Mouse (Mus musculus): ENCODE data around the gene 2810006K23Rik. TPM values are rescaled to one million over a fixed set of nuclear protein-coding genes. Genes with fewer than 3 reads are reported as not detected.

The 2810006K23Rik gene
- 22.9 and 25.5 TPM in 2 replicates for total RNA-seq (2017)

DNA sequence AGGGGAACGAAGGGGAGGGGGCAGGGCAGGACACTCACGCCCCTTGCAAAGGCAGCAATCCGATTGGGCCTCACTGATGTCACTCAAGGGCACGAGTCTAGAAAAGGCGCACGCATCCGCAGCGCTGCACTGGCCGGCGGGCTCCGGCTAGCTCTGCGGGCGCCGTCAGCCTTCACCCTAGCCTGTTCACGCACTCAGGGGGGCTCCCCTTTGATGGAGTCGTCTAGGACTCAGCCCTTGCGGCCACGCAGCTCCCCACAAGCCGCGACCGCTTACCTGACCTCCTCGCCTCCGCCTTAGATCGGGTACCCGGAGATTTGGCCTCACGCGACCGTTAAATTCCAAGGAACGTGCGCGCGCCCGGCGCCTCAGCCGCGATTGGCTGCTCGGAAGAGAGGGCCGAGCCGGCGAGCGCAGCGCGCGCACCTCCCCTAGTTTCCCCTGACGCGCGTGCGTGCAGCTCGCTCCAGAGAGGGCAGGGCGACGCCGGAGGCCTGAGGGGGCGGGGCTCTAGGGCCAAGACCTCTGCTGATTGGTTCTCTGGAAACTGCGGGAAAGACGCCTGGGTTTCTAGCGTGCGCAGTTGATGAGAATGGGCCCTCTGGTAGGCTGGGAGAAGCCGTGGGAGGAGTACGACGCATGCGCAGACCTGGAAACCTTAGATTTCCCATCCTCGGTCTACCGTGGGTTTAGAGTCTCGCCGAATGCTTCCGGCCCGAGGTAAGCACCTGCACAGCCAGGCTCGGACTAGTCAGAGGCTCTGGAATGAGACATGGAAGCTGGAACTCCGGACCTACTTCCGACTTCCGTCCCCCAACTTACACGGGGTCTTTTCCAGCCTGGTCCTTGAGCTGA is at the start of gene 2810006K23Rik, which contains the start of gene Mphosph9:
2810006K23Rik (plus strand) TSS at position 580 of the 855 bp plus-strand sequence.
Mphosph9 (minus strand) TSS at position 463 of the 855 bp plus-strand sequence.
- ATAC-seq (replicated peaks; ENCODE audit: low read depth, poor library complexity, severe bottlenecking) = peak; percentile 90

DNA sequence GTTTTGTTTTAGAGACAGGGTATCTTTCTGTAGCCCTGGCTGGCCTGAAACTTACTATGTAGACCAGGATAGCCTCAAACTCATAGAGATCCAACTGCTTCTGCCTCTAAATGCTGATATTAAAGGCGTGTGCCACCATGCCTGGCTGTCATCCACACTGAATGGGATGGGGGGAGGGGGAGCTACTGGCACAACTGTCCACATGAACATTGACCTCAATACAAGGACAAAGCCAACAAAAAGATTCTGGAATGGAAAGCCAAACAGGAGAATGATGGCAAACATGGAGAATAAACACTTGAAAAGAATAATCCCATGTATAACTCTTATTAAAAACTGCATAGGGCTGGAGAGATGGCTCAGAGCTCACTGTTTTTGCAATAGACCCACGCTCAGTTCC is 45.0 kb upstream of the 2810006K23Rik start:
- ATAC-seq (replicated peaks; ENCODE audit: low read depth, poor library complexity, severe bottlenecking) = no peak

DNA sequence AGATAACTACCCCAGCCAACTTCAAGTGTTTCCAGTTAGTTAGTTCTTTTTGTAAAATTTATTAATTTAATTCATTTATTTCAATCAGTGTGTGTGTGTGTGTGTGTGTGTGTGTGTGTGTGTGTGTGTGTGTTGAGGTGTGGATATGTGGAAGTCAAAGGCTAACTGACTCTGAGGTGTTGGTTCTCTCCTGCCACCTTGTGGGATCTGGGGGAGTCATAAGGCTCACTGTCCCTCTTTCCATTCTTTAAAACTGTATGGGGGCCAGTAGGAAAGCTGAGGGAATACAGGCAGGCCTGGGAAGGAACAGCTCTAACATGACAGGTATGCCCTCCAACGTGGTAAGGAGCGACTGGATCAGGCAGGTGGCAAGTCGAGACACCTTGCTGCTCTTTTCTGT is 43.6 kb upstream of the 2810006K23Rik start:
- no peak for ATAC-seq (replicated peaks; ENCODE audit: low read depth, poor library complexity, severe bottlenecking)

DNA sequence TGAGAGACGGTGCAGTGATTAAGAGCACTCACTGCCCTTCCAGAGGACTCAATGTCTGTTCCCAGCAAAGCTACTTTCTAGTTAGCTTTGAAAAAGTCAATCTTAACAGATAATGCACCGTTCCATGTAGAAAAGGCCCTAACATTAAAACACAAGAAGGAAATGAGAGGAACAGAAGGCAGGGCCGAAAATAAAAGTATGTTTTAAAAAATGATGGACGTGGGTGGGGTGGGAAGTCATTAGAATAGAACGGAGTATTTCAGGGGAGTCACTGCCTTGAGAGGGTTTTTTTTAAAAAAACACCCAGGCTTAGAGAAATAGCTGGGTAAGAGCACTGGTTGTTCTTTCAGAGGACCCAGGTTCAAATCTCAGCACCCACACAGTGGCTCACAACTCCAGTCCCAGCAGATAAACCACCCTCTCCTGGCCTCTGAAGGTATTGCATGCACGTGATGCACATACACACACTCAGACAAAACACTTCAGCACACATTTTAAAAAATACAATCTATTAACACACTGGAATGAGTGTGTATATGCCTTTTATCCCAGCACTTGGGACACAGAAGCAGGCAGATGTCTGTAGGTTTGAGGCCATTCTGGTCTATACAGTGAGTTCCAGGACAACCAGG is 40.2 kb upstream of the 2810006K23Rik start:
- no peak for ATAC-seq (replicated peaks; ENCODE audit: low read depth, poor library complexity, severe bottlenecking)

DNA sequence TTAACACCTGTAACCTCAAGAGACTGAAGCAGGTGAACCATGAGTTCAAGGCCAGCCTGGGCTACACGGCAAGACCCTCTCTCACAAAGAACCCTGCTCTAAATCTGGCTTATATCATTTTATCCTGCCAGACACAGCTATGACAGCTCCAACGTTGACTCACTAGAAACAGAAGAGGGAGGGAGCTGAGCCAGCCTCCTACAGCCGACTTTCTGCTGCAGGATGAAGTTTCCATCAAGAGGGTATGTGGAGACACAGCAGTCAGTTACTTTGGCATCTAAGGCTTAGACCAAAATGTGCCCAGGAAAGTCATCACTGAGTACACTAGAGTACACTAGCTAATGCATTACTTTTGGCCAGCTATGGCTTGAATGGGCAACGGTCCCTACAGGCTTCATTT is 37.7 kb upstream of the 2810006K23Rik start:
- ATAC-seq (replicated peaks; ENCODE audit: low read depth, poor library complexity, severe bottlenecking) = no peak

DNA sequence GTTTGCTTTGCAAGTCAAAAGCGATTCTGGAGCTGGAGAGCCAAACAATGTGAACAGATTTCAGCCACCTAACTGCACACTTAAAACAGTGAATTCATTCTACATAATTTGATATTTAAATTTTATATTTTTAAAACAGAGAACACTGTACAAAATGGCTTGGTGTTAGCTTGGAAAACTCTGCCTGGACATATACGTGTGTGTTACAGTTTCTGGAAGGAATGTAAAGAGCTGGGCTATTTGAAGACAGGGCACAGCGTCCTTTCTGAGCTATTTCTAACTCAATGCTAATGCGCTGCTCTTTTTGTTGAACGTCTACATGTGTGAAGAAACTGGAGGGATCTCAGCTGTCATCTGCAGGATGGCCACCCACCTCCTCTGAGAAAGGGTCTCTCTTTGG is 33.9 kb upstream of the 2810006K23Rik start:
- ATAC-seq (replicated peaks; ENCODE audit: low read depth, poor library complexity, severe bottlenecking) = no peak

DNA sequence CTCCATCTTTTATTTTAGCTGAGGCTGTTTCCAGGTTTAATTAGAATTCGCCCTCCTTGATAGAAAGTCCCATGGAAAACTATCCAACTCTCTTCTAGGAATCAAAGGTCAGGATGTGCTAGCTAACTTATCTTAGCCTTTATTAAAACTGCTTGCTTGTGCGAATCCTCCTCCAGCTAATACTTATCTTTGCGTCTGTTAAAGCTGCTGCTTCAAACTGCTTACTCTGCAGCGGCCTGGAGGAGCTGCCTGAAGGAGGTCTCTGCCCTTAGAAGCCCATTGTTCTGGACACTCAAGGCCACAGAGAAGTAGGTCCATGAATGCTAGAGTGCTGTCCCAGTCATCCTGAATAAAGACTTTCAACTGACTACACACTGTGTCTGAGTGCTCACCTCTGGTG is 31.4 kb upstream of the 2810006K23Rik start:
- no peak for ATAC-seq (replicated peaks; ENCODE audit: low read depth, poor library complexity, severe bottlenecking)

DNA sequence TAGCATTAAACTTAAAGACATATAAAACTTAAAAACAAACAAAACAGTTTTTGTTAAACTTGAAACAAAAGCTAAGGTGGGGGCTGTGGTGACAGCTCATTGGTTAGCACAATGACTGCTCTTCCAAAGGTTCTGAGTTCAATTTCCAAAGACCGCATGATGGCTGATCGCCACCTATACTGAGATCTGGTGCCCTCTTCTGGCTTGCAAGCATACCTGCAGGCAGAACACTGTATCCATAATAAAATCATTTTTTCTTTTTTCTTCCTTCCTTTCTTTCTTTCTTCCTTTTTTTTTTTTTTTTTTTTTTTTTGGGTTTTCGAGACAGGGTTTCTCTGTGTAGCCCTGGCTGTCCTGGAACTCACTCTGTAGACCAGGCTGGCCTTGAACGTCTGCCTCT is 28.6 kb upstream of the 2810006K23Rik start:
- peak; percentile 56; the same call in 1 of the 2 replicates for ATAC-seq (replicated peaks; ENCODE audit: low read depth, poor library complexity, severe bottlenecking)

DNA sequence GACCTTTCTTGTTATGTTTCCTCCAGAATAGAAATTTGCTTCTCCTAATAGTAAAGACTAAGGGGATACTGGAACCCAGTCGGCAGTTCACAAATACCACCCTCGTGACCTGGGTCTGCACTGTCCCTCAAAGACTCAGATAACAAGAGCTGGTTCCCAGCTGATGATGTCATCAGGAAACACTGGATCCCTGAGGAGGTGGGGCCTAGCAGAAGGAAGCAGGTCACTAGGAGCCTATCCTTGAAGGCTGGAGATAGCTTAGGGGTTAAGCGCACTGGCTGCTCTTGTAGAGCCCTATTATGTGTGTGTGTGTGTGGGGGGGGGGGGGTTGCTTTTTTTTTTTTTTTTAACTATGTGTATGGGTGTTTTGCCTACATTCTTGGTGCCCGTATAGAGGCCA is 27.8 kb upstream of the 2810006K23Rik start:
- no peak for ATAC-seq (replicated peaks; ENCODE audit: low read depth, poor library complexity, severe bottlenecking)

DNA sequence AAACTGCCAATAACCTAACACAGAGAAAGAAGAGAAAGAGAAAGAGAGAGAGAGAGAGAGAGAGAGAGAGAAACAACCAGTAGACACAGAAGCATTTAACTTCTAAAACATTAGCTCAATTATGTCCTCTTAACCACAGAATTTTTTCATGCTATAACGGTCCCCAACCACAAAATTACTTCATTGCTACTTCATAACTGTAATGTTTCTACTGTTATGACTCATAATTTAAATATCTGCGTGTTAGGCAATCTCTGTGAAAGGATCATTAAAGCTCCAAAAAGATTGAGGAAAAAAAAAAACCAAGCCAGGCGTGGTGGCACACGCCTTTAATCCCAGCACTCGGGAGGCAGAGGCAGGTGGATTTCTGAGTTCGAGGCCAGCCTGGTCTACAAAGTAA is 25.0 kb upstream of the 2810006K23Rik start:
- peak; percentile 50; the same call in 1 of the 2 replicates for ATAC-seq (replicated peaks; ENCODE audit: low read depth, poor library complexity, severe bottlenecking)

DNA sequence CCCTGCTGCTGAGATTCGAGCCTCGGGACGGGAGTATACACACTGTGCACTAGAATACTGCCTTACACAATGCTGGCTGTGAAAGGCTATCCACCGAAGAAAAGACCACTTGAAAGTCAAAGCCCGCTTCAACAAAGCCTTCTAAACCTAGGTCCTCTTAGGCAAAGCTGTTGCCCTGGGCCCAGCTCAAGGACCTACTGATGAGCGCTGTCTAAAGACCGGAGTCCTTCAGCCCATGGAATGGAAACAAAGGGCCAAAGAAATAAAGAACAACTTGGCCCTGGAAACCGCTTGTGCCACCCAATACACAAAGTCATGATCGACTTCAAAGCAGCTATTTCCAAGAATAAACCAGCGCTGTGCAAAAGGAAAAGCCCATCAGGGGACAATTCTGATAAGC is 18.7 kb upstream of the 2810006K23Rik start:
- no peak for ATAC-seq (replicated peaks; ENCODE audit: low read depth, poor library complexity, severe bottlenecking)

DNA sequence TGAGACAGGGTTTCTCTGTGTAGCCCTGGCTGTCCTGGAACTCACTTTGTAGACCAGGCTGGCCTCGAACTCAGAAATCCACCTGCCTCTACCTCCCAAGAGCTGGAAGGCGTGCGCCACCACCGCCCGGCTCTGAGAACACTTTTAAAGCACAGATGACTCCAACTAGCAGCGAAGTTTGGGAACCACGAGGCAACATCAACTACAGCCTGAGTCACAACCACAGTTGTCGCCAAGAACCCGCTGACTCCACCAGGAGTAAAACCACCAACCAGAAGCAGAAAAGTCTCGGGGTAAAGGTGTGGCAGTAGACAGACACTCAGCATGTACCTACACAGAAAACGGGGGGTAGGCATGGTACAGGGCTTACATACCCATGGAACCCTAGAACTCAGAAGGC is 17.8 kb upstream of the 2810006K23Rik start:
- ATAC-seq (replicated peaks; ENCODE audit: low read depth, poor library complexity, severe bottlenecking) = no peak

DNA sequence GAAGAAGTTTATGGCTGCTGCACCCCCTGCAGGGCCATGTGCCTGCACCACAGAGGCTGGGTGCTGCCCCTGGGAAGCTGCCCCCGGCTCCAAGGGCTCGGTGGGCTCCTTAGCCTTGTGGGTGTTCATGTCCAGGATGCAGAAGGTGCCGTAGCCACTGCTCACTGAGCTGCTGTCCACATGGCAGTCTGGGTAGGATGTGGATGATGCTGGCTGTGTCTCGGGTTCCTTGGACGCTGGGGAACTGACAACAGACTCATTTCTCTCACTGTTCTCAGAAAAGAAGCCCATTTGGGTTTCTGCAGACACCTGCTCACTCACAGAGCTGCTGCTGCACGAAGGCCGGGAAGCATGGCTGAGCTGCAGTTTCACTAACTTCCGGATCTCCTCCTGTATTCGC is 12.4 kb upstream of the 2810006K23Rik start:
- no peak for ATAC-seq (replicated peaks; ENCODE audit: low read depth, poor library complexity, severe bottlenecking)

DNA sequence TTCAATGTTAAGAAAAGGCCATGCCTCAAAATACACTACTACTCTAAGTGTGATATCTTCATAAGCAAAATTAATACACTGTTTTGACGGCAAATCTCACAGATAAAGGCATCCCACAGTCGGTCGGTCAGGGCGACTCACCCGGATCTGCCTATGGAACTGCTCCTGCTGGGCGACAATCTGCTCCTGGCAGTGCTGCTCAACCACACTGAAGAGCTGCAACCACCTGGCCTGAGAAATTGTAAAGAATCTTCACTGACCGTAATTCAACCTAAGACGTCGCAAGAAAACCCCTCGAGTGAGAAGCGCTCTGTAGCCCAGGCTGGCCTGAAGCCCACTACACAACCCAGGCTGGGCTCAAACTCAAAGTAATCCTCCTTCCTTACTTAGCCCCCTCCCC is 11.9 kb upstream of the 2810006K23Rik start:
- no peak for ATAC-seq (replicated peaks; ENCODE audit: low read depth, poor library complexity, severe bottlenecking)

DNA sequence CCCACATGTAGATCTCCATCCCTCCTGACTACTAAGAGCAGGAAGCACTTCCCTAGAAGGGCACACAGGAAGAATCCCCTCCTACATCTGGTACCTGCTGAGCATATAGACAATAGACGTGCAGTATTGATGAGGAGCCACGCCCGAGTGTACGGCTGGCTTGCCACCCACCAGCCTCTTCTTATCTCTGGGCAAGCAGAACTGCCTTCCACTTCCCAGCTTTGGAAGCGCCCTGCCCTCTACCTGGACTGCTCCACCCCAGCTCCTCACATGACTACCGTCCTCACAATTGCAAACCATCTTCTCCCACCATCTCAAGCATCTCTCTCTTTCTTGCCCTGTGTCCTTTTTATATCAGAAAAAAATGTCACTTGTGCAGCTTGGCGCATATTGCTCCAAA is 10.2 kb upstream of the 2810006K23Rik start:
- ATAC-seq (replicated peaks; ENCODE audit: low read depth, poor library complexity, severe bottlenecking) = no peak

DNA sequence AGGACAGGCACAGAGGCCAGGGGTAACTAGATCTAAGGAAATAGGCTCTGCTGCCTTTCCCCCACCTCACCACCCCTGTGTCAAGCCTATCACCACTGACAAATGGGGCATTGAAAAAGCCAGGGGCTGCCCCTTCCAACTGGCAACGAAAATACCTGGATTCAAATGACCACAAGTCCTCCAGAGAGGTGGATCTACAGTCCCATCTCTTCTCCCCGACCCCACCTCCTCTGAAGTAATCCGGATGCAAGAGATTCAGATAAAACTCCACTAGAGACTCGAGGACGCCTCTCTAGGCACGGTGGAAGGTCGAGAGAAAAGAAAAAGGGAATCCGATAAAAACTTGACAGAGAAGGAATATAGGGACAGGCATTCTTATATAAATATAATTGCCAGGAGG is 1.1 kb upstream of the 2810006K23Rik start:
- no peak for ATAC-seq (replicated peaks; ENCODE audit: low read depth, poor library complexity, severe bottlenecking)

DNA sequence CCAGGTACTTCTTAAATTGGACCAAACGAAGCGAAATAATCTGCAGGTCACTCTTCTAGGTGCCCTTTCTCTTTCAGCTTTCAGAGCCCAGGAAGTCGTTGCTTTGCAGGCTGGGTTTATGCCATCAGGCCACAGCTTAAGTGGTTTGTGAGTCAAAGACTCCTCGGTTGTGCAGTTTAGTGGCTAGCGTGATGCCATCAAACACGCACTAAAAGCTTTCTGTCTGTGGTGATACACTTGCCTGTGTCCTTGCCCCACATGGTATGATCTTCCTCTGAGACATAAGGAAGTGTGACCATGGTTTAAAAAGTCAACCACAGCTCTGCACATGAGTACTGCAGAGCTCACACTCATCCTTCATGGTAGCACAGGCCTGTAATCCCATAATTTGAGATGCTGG is 2.2 kb downstream of the 2810006K23Rik start:
- ATAC-seq (replicated peaks; ENCODE audit: low read depth, poor library complexity, severe bottlenecking) = no peak

DNA sequence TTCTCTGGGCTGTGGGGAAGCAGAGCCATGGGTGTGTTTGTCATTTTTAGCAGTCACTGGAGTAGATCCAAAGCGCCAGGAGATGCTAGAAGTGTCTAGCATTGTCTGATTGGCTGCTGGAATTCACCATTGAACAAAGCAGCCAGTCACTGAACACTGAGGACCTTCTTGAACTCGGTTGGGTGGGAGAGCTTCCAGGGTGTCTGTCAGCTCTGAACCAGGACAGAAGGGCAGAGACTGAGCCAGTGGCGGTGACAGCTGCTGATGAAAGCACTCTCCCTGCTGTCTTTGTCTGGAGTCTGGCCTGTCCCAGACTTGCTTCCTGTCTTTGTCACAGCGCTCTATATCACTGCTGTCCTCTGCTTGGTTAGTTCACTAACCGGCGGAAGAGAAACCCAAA is 6.5 kb downstream of the 2810006K23Rik start:
- no peak for ATAC-seq (replicated peaks; ENCODE audit: low read depth, poor library complexity, severe bottlenecking)

DNA sequence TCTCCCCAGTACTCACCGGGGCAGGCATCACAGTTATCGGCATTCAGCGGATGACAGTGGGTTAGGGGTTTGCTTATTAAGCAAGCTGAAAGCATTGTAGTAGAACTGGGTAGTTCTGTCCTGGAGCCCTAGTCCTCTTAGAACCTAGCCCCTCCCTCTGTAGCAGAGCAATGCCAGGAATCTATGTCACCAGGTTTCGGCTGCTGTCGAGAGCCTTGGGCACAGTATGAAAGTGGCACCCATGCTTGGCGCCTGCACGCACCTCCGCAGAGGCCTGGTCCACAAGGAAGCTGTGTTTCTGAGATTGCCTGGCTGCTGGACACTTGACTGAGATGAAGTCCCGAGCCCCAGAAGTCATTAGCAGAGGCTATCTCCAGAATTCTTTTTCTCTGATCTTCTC is 9.2 kb downstream of the 2810006K23Rik start:
- ATAC-seq (replicated peaks; ENCODE audit: low read depth, poor library complexity, severe bottlenecking) = no peak

DNA sequence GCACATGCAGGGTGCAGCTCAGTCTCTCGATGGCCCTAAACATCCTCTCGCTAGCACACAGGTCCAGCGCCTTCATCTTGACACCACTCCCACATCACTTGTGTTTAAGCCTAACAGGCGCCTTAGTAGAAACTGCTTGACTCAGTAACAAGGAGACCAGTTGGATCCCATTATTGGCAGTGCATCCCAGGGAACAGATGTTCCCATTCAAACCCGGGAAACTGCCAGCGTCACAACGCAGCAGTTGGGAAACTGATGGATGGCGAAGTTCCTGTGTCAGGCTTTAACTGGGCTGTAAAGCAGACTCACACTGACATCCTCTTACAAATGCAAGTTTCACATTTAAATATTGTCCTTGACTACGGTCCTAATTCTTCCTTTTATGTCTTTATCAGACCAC is 10.0 kb downstream of the 2810006K23Rik start:
- no peak for ATAC-seq (replicated peaks; ENCODE audit: low read depth, poor library complexity, severe bottlenecking)

DNA sequence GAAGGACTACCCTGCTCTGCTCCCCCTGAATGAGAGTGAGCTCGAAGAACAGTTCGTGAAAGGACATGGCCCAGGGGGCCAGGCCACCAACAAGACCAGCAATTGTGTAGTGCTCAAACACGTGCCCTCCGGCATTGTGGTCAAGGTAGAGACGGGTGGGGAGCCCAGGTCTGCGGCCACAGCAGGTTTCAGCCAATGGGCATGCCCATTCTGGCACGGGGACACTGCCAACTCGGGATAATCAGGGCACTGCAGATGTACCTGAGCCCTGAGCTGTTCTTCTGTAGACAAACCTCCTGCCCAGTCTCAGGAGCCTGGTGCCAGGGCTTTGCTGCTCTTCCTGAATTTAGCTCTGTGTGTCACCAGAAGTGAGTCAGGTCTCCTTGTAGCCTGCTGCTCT is 10.9 kb downstream of the 2810006K23Rik start:
- no peak for ATAC-seq (replicated peaks; ENCODE audit: low read depth, poor library complexity, severe bottlenecking)
